Mouse (Mus musculus): Measurements from ENCODE around the gene Lsm3.

Gene Lsm3

GRCm38 (mm10) chr6:91514135-91514534, 1.6 kb upstream of the Lsm3 start:
- no peak for DNase-seq

GRCm38 (mm10) chr6:91514737-91515362, 878 bp upstream of the Lsm3 start:
- no peak for DNase-seq

- no peak for DNase-seq
These were observed 2.8 kb downstream of the Lsm3 start for GRCm38 (mm10) chr6:91518454-91519020.

GRCm38 (mm10) chr6:91522816-91523215, 7.1 kb downstream of the Lsm3 start:
- DNase-seq = no peak

- DNase-seq = no peak
These were observed 9.8 kb downstream of the Lsm3 start for GRCm38 (mm10) chr6:91525544-91525943.

- no peak for DNase-seq
These were observed 11.6 kb downstream of the Lsm3 start for GRCm38 (mm10) chr6:91527227-91527860.

- DNase-seq = no peak
These were observed 12.5 kb downstream of the Lsm3 start for GRCm38 (mm10) chr6:91528265-91528664.

- no peak for DNase-seq
These were observed 14.9 kb downstream of the Lsm3 start for GRCm38 (mm10) chr6:91530673-91531072.

- DNase-seq = no peak
These were observed 15.5 kb downstream of the Lsm3 start for GRCm38 (mm10) chr6:91531276-91531675.

- DNase-seq = no peak
These were observed 16.9 kb downstream of the Lsm3 start for GRCm38 (mm10) chr6:91532661-91533060.

GRCm38 (mm10) chr6:91533359-91533758, 17.6 kb downstream of the Lsm3 start:
- no peak for DNase-seq

- DNase-seq = no peak
These were observed 18.0 kb downstream of the Lsm3 start for GRCm38 (mm10) chr6:91533771-91534170.

GRCm38 (mm10) chr6:91534268-91534667, 18.5 kb downstream of the Lsm3 start:
- DNase-seq = no peak

GRCm38 (mm10) chr6:91535231-91535630, 19.5 kb downstream of the Lsm3 start:
- DNase-seq = no peak

GRCm38 (mm10) chr6:91536047-91536765, 20.5 kb downstream of the Lsm3 start:
- DNase-seq = no peak

- DNase-seq = no peak
These were observed 25.5 kb downstream of the Lsm3 start for GRCm38 (mm10) chr6:91541276-91541675.

GRCm38 (mm10) chr6:91543056-91543455, 27.3 kb downstream of the Lsm3 start:
- no peak for DNase-seq

- DNase-seq = peak; percentile 17
These were observed 30.6 kb downstream of the Lsm3 start for GRCm38 (mm10) chr6:91546241-91546884.

- DNase-seq = no peak
These were observed 31.6 kb downstream of the Lsm3 start for GRCm38 (mm10) chr6:91547313-91547712.

GRCm38 (mm10) chr6:91549621-91550020, 33.9 kb downstream of the Lsm3 start:
- DNase-seq = peak; percentile 76

- DNase-seq = no peak
These were observed 35.9 kb downstream of the Lsm3 start for GRCm38 (mm10) chr6:91551671-91552070.

- DNase-seq = no peak
These were observed 37.0 kb downstream of the Lsm3 start for GRCm38 (mm10) chr6:91552693-91553092.

GRCm38 (mm10) chr6:91558565-91558964, 42.8 kb downstream of the Lsm3 start:
- no peak for DNase-seq

All from lung, postnatal 14 days (tissue).